Mouse (Mus musculus): ENCODE measurements around the gene Chst15. TPM values are rescaled to one million over a fixed set of nuclear protein-coding genes. Genes with fewer than 3 reads are reported as not detected.

Gene Chst15
- 7.3 and 11.1 TPM in 2 replicates for polyA plus RNA-seq (2012; rRNA removed)

- no peak for DNase-seq (ENCODE audit: low read depth)
Observed at GRCm38 (mm10) chr7:132317036-132317541, at the start of gene Chst15. Chst15 (minus strand) TSS chr7:132317228.

- DNase-seq (ENCODE audit: low read depth) = no peak
Observed at GRCm38 (mm10) chr7:132365703-132366384, 48.8 kb upstream of the Chst15 start.

DNA sequence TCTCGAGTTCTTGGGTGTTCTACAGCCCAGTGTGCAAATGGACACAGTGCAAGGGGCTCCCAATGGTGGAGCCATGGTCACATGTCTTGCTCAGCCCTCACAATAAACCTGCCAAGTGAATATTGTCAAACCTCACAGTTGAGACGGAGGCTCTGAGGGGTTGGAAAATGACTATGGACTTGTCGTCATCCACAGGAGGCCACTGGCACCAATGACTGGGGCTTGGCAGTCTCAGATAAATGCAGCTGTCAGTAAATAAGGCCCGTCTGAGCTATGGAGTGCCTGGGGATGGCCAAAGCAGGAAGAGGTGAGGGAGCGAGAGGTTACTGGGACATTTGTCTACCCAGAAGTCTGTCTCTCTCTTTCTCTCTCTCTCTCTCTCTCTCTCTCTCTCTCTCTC lies 48.1 kb upstream of the Chst15 start:
- no peak for DNase-seq (ENCODE audit: low read depth)

DNA sequence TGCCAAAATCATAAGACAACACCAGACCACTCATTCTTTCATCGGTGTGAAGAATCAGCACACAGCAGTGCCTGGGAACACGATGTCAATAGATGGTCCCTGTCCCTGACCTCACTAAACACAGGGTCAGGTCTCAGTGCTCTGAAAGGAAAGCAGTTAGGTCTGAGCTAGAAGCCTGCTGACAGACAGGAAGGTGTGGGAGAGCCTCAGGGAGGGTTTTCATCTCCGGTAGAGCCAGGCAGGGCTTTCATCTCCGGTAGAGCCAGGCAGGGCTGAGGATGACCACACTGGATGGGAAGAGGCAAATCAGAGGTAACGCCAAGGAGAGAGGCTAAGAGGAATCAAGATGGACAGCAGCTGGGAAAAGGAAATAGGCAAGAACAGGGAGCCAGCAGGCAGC lies 47.5 kb upstream of the Chst15 start:
- DNase-seq (ENCODE audit: low read depth) = no peak

DNA sequence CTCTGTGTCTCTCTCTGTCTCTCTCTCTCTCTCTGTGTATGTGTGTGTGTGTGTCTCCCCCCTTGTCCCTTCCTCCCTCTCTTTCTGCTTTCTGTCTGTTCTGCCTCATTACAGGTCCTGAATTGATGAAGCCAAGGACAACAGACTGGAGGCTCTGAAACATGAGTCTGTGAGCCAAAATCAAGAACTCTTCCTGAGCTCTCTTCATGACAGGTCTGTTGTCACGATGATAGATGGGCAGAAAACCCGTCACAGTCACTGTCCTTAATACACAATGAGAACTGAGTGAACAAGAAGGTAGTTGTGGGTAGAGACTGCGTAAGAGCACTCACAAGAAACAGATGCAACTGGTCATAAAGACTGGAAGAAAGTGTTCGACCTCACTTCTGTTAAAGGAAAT lies 43.3 kb upstream of the Chst15 start:
- peak; percentile 66 for DNase-seq (ENCODE audit: low read depth)

DNA sequence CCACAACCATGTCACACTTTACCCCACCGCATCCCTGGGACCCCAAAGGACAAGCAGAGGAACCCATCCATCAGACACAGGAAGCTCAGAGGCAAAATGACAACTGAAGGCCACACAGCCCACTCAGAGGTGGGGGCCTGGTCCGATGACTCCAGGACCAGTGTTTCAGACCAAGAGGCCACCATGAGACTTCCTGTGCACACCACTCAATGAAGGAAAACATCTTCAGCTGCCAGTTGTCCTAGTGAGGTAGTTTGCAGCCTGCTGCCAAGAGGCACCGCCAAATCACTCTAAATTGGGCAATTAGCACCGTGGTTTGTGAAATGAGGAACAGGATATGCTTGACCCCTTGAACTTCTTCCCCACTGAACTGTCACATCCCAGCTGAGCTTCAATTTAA lies 41.7 kb upstream of the Chst15 start:
- DNase-seq (ENCODE audit: low read depth) = peak; percentile 36

DNA sequence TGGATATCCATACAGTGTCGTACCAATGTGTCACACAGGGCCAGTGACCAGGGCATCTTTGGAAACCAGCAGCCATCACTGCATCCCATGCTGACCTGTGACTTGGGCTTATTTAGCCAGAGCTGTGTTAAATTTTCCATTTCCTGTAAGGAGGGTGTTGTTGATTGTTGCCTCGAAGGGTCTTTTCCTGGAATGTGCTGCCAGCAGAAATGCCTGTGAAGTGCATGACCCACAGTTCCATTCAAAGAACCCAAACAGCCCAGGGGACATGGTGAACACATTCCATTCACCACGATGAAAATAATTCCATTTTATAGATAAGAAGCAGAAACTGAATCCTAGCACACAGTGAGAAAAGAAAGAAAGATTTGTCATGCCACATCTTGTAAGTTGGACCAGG lies 41.2 kb upstream of the Chst15 start:
- DNase-seq (ENCODE audit: low read depth) = no peak

DNA sequence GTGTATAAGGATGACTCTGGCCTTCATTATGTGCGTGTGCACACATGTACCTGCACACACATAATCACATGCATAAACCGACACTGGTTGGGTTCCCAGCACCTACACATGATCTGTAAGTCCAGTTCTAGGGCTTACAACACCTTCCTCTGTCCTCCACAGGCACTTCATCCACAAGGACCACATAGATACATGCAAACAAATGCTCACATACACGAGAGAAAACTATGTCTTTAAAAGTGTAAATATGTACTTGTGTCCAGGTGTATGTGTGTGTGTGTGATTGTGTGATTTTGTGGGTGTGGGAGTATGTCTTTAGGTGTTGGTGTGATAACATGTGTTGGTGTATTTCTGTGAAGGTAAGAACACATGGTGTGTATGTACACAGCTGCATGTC lies 40.8 kb upstream of the Chst15 start:
- no peak for DNase-seq (ENCODE audit: low read depth)

DNA sequence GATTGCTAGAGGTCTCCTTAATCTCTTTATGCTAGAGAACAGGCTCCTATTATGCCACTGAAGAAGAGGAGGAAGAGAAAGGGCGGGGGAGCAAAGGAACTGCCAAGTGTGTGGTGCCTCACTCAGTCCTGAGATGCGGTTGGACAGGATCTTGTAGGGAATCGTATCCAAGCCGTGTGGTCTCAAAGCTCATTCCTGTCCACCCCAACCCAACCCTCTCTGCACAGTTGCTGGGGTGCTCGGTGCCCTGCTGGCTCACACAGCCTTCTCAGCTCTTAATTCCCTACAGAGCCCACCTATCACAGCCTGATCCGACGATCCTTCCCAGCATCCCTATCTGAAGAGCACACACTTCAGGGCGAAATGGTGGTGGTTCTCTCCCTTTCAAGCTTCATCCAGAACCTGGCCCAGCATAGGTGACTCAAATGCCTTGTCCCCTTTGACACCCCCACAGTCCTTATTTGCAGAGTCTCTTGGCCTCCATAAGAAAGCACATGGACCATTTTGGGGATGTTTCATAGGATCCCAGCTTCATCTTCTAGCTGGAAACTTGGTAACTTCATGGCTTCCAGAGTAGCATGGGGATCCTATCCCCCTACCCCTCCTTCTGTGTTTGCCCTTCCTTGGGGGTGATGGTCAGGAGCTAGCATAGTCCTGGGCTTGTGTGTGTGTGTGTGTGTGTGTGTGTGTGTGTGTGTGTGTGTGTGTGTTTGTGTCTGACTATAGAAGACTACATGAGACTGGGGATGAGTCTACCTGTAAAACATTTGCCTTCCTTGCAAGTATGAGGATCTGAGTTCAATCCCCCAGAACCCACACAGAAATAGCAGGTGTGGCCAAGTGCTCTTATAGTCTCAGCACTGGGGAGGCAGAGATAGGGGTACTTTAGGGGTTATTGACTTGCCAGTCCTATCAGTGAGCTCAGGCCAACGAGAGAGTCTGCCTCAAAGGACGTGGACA lies 40.1 kb upstream of the Chst15 start:
- no peak for DNase-seq (ENCODE audit: low read depth)

GRCm38 (mm10) chr7:132356185-132356584 lies 39.2 kb upstream of the Chst15 start:
- no peak for DNase-seq (ENCODE audit: low read depth)

DNA sequence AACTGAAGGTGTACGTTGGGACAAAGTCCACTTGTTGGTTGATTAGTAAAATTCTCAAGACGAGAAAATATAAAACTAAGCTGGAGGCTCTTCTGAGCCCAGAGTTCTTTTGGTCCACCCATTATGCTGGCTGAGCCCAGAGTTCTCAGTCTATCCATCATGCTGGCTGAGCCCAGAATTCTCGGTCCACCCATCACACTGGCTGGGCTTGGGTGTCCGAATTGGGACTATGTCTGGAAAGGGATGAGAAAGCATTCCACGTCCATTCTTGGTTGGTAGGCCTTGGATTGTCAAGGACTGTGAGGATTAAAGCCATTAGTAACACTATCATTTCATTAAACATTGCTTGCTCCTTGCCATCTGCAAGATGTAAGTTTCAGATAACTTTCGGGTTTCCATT lies 38.7 kb upstream of the Chst15 start:
- no peak for DNase-seq (ENCODE audit: low read depth)

GRCm38 (mm10) chr7:132349075-132349572 lies 32.1 kb upstream of the Chst15 start:
- no peak for DNase-seq (ENCODE audit: low read depth)

- no peak for DNase-seq (ENCODE audit: low read depth)
Observed at GRCm38 (mm10) chr7:132347273-132348045, 30.4 kb upstream of the Chst15 start.

GRCm38 (mm10) chr7:132345526-132346070 lies 28.6 kb upstream of the Chst15 start:
- no peak for DNase-seq (ENCODE audit: low read depth)

GRCm38 (mm10) chr7:132344606-132345005 lies 27.6 kb upstream of the Chst15 start:
- DNase-seq (ENCODE audit: low read depth) = no peak

- no peak for DNase-seq (ENCODE audit: low read depth)
Observed at GRCm38 (mm10) chr7:132343900-132344299, 26.9 kb upstream of the Chst15 start.

DNA sequence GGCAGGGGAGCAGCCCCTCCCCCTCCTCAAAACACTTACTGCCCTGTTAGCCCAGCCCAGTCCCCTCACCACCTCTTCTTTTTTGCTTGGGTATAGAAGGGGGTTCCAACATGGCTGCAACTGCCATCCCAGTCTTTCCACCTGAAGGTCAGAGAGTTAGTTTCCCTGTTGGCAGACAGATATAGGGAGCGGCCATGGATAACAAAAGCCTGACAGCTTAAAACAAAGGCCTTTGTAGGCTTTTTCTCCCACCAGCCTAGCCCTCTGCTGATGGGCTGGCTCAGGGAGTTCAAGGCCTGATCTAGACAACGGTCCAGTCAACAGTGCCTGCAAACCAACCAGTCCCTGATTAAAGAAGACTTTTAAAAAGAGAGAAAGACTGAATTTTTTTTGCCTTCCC lies 26.1 kb upstream of the Chst15 start:
- DNase-seq (ENCODE audit: low read depth) = no peak

GRCm38 (mm10) chr7:132339041-132339839 lies 22.2 kb upstream of the Chst15 start:
- DNase-seq (ENCODE audit: low read depth) = no peak

DNA sequence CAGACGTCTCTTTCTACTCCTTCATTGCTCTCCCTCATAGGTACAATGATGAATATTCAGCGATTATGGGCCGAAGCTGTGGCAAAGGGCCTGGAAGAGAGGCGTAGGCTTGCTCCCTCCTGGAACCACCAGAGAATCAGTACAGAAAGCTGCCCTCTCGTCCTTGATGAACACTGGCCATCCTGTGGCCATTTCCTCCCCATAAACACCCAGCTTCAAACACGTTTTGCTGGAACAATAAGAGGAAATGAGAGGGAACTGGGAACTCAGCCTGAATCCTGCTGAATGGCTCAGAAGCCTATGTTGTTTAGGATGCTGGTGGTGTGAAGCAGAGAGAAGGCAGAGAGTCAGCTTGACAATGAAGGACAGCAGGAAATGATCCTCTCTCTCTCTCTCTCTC lies 21.3 kb upstream of the Chst15 start:
- no peak for DNase-seq (ENCODE audit: low read depth)

DNA sequence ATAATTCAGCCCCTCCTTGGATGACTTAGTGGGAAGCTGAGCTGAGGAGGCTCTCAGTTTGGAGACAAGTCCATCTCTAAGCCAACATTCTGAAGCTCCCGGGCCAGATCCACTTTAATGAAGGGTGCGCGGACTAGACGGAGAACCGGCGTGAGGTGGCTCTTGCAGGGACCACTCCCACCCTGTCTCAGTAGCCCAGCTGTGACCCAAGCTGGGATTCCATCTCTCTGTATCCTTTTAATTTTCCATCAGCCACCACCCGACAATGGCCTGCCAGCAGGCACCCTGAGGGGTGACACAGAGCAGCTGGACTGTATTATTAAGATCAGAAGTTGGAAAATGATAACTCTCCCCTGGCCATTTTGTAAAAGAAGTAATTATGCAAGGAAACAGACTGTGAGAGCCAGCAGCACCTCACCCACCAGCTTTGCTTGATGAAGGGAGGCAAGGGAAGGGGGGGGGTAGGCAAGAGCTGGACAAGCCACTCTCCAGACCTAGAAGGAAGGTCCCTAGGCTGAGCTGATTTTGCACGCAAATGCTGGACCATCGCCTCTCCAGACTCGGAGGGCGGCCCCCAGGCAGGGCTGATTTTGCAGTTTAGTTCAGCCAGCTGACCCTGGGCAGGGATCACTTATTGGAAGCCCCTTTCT lies 20.4 kb upstream of the Chst15 start:
- no peak for DNase-seq (ENCODE audit: low read depth)

Measured in gonadal fat pad, adult 2 months (tissue).